Mouse (Mus musculus) neural tube, postnatal 0 days (tissue): ENCODE data around the gene Zfp112. TPM values are rescaled to one million over a fixed set of nuclear protein-coding genes. Genes with fewer than 3 reads are reported as not detected.

ENCODE experiments used
- polyA plus RNA-seq: library from polyadenylated mRNA; unstranded; fragments of >200 nt; fragmentation: Nextera tagmentation; extraction: Ambion mirVana; gene quantifications from 2 replicates; pipeline ENCODE4 v1.2.1, GENCODE M21; 2015

The Zfp112 gene
- 8.0 and 9.9 TPM in 2 replicates for polyA plus RNA-seq

DNA sequence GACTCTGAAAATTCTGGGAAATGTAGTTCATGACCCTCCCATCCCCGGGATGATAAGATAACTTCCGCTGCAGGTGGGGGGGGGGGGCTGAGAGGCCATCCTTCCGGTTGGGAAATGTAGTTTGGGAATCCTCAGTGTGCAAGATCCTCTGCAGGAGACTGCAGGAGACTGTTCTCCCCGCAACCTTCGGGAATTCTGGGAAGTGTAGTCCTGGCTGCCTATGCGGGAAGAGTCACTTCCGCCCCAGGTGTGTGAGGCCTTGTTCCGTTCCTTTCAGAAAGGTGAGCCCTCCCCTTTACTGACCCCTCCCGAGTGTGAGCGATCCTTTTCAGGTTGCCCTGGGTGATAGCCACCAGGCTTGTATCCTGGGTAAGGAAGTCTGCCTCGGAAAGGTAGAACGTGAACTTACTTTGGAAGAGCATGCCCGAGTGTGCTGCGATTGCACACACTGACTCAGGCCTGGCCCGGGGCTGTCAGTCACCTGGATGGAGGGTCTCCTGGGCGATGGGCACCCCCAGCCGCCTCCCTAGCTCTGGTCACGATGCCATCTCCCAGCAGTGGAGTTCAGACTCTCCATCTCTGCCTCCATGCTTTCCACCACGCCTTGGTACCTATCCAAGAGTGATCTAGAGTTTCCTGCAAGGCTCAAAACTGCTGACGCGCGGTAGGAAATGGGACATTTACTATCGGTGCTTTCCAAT, at the start of gene Zfp112:
Zfp112 (plus strand) TSS at position 159 of the 701 bp plus-strand sequence.

GRCm38 (mm10) chr7:24081634-24082431, 30.3 kb upstream of the Zfp112 start, which contains the start of gene Zfp180:
Zfp180 (plus strand) TSS chr7:24081924.

GRCm38 (mm10) chr7:24133996-24134828, 22.1 kb downstream of the Zfp112 start, which contains the start of gene Zfp235:
Zfp235 (plus strand) TSS chr7:24134169.

GRCm38 (mm10) chr7:24174618-24175336, 62.7 kb downstream of the Zfp112 start, which contains the start of gene Zfp114:
Zfp114 (plus strand) TSS chr7:24175060.

Other genes with a start within 250 kb of the Zfp112 start
- not detected in 2 replicates for gene Vmn1r177, start 245.9 kb upstream of the Zfp112 start, polyA plus RNA-seq
- gene Vmn1r178, start 220.3 kb upstream of the Zfp112 start, polyA plus RNA-seq, result not detected in 2 replicates
- gene Vmn1r179, start 185.3 kb upstream of the Zfp112 start, polyA plus RNA-seq, result not detected in 2 replicates
- gene Vmn1r180, start 161.7 kb upstream of the Zfp112 start, polyA plus RNA-seq, result not detected in 2 replicates
- gene Vmn1r181, start 137.7 kb upstream of the Zfp112 start, polyA plus RNA-seq, result not detected in 2 replicates
- gene V1rd19, start 110.6 kb upstream of the Zfp112 start, polyA plus RNA-seq, result not detected in 2 replicates
- not detected in 2 replicates for gene Vmn1r183, start 59.1 kb upstream of the Zfp112 start, polyA plus RNA-seq
- 20.0 and 22.2 TPM in 2 replicates for gene Zfp180, start 30.4 kb upstream of the Zfp112 start, polyA plus RNA-seq
- gene Zfp235, start 21.9 kb downstream of the Zfp112 start, polyA plus RNA-seq, result 23.8 and 24.7 TPM in 2 replicates
- 2.6 and 2.7 TPM in 2 replicates for gene Zfp114, start 62.7 kb downstream of the Zfp112 start, polyA plus RNA-seq
- gene Zfp111, start 99.1 kb downstream of the Zfp112 start, polyA plus RNA-seq, result 3.0 and 3.5 TPM in 2 replicates
- 2.2 and 2.8 TPM in 2 replicates for gene Zfp109, start 125.2 kb downstream of the Zfp112 start, polyA plus RNA-seq
- 5.5 and 5.8 TPM in 2 replicates for gene Zfp108, start 142.5 kb downstream of the Zfp112 start, polyA plus RNA-seq
- gene Zfp93, start 158.1 kb downstream of the Zfp112 start, polyA plus RNA-seq, result 4.8 TPM in 2 replicates
- 24.7 and 29.1 TPM in 2 replicates for gene Zfp61, start 188.9 kb downstream of the Zfp112 start, polyA plus RNA-seq
- 19.7 and 21.9 TPM in 2 replicates for gene Zfp94, start 204.4 kb downstream of the Zfp112 start, polyA plus RNA-seq
- gene Tescl, start 221.6 kb downstream of the Zfp112 start, polyA plus RNA-seq, result 0.65 and 1.0 TPM in 2 replicates
- gene Lypd5, start 236.9 kb downstream of the Zfp112 start, polyA plus RNA-seq, result 0.10 TPM in 1 of 2 replicates, not detected in the other